Mouse (Mus musculus): ENCODE measurements around the gene Ptcra.

Ptcra gene

GRCm38 (mm10) chr17:46721077-46721476 lies 42.4 kb downstream of the Ptcra start:
- DNase-seq, result no peak

DNA sequence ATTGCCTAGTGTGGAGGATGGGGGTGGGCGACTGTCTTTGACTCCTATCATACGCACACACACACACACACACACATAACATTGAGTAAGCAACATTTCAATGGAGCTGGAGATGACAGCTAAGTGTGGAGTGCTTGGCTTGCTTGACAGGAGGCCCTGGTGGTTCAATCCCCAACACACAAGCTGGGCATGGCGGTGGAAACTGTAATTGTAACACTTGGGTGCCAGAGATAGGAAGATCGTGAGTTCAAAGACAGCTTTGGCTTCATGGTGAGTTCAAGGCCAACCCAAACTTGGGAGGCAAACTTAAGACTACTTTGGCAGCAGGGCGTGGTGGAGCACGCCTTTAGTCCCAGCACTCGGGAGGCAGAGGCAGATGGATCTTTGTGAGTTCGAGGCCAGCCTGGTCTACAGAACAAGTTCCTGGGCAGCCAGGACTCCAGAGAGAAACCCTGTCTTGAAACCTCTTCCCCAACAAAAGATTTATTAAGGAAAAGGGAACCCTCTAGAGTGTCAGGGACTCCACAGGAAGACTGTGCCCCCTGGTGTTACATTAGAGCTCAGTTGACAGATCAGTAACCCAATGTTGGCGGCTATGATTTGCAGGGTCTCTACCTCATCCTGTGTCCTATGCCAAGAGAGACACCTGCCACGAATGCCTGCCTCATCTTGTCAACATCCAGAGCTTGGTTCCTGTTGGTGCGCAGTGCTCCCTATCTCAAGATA lies 48.6 kb downstream of the Ptcra start:
- peak; percentile 46 for DNase-seq

GRCm38 (mm10) chr17:46713849-46714248 lies 49.7 kb downstream of the Ptcra start:
- DNase-seq, result no peak

- no peak for DNase-seq
Observed at GRCm38 (mm10) chr17:46712442-46712841, 51.1 kb downstream of the Ptcra start.

GRCm38 (mm10) chr17:46711612-46712271 lies 51.8 kb downstream of the Ptcra start:
- no peak for DNase-seq

DNA sequence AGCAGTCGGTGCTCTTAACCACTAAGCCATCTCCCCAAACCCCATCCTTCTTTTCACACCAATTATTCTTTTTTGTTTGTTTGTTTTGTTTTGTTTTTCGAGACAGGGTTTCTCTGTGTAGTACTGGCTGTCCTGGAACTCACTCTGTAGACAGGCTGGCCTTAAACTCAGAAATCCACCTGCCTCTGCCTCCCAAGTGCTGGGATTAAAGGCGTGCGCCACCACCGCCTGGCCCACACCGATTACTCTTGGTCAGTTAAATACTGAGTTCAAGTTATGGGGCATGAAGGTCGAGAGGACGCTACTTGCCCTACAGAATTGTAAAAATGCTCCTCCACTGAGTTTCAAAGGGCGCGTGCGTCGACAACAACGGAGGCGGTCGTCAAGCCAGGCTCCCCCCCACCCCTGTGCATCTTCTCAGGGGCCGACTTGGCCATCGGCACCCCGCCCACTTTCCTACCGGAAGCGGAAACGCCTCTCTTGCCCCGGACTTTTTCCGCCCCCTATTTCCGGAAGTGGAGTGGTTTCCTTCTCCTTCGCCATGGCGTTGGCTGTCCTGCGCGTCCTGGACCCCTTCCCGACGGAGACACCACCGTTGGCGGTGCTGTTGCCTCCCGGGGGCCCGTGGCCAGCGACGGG lies 52.4 kb downstream of the Ptcra start, which contains the start of gene Pex6:
TSS of gene Pex6 (plus strand) at position 505 of the 639 bp plus-strand sequence.
- DNase-seq, result peak; percentile 92

DNA sequence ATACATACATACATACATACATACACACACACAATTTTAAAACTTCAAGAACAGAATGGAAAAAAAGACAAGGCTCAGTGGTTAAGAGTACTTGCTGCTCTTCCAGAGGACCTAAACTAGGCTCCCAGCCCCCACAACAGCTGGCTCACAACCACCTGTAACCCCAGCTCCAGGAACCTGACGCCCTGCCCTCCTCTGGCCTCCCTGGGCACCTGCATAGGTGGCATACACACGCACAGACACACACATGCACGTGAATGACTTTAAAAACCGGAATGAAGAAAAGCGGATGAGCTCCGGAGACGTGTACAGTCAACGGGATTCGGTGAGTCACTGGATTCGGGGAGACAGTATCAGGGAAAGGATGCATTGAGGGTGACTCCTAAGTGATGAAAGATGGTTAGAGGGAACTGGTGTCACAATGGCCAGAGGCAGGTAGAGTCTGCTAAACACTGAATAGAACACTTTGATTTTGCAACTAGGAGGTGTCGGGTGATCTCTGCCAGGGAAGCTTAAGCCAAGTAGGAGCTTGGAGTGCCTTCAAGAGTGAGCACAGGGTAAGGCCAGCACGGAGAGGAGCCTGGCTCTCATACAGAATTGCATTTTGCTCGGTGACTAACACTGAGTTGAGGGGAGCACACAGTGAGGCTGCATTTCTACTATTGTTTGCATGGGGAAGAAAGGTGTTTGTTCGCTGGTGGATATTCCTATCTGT lies 57.0 kb downstream of the Ptcra start:
- no peak for DNase-seq
